Mouse (Mus musculus) ES-Bruce4 (cell line): ENCODE measurements at regions not wholly inside any gene's neighbourhood (a gene's known extent, or its start where the extent isn't known, plus 50 kb on each side); places are given as distances from the start of the nearest gene placed in this dataset.
A peak's percentile ranks its signal among the peaks of the same experiment; 100 is the strongest.

Experiments used
- H3K27ac ChIP-seq: 2 replicates; pipeline ENCODE4 v1.5.1; 2012; ENCODE audit warnings: low read length, inconsistent platforms; ENCODE audit not compliant: insufficient read depth
- H3K27me3 ChIP-seq: 2 replicates; pipeline ENCODE4 v1.6.1; 2012; ENCODE audit warnings: mild to moderate bottlenecking, low read length, inconsistent platforms; ENCODE audit not compliant: control insufficient read depth, poor library complexity, insufficient read depth, severe bottlenecking
- H3K36me3 ChIP-seq: 2 replicates; pipeline ENCODE4 v1.6.1; 2012; ENCODE audit warnings: inconsistent platforms, mild to moderate bottlenecking, low read length, moderate library complexity; ENCODE audit not compliant: control insufficient read depth, poor library complexity, insufficient read depth, severe bottlenecking
- H3K4me1 ChIP-seq: one replicate; pipeline ENCODE4 v1.8.1; 2011; ENCODE audit warnings: low read length; ENCODE audit not compliant: control insufficient read depth, insufficient read depth
- H3K4me3 ChIP-seq: 2 replicates; pipeline ENCODE4 v1.5.1; 2011; ENCODE audit warnings: low read depth, mild to moderate bottlenecking, low read length
- H3K9ac ChIP-seq: 2 replicates; pipeline ENCODE4 v1.6.1; 2012; ENCODE audit warnings: low read depth, mild to moderate bottlenecking, inconsistent platforms; ENCODE audit not compliant: poor library complexity, severe bottlenecking
- H3K9me3 ChIP-seq: replicated peaks from 2 replicates; pipeline ENCODE4 v1.6.1; 2012; ENCODE audit warnings: mild to moderate bottlenecking, low read length, inconsistent platforms; ENCODE audit not compliant: control insufficient read depth, poor library complexity, insufficient read depth, severe bottlenecking
- CTCF ChIP-seq: IDR thresholded peaks from one replicate; pipeline ENCODE4 v1.8.1; 2011; ENCODE audit warnings: low read depth, low read length
- EP300 ChIP-seq: IDR thresholded peaks from 2 replicates; pipeline ENCODE4 v1.6.1; 2011; ENCODE audit warnings: low read depth, low read length; ENCODE audit not compliant: insufficient read depth
- POLR2A ChIP-seq: IDR thresholded peaks from one replicate; pipeline ENCODE4 v1.8.1; 2011; ENCODE audit warnings: low read length; ENCODE audit not compliant: insufficient read depth

DNA sequence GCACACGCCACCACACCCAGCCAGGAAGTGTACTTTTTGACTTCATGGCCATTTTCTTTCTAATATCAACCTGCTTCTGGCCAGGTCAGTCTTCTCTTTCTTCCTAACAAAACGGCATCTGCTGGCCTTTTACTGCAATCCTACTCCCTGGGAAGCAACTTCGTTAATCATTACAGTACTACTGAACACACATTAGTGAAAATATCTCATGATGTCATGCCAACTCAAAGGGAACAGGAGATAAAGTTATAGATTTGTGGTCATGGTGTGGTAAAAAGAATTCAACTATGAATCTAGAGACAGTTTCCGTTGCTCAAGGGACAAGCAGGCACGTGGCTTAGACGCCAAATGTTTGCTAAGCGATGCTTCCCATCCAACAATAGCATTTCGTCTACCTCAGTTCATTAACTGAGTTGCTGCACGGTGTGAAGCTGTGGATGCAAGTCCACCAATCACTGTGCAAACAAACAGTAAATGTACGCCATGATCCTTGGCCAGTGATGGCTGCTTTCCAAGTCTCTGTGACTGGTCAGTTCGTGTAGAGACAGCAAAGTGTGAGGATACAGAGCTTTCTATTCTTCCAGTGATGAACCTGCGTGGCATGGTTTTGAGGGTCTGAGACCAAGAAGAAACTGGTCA, 55.7 kb upstream of the Frmd6 start:
- Histone ChIP-seq H3K9me3 (no peaks in the 10 kb centered on the region), H3K4me3 (no peak overlapping the region), H3K4me1 (peaks cover 2% of the 10 kb centered on the region), H3K36me3 (no peaks in the 10 kb centered on the region), H3K27ac (no peak overlapping the region), H3K9ac (no peak overlapping the region), H3K27me3 (no peaks in the 10 kb centered on the region)
- TF ChIP-seq EP300: no peak
- TF ChIP-seq CTCF: no peak
- TF ChIP-seq POLR2A: no peak

DNA sequence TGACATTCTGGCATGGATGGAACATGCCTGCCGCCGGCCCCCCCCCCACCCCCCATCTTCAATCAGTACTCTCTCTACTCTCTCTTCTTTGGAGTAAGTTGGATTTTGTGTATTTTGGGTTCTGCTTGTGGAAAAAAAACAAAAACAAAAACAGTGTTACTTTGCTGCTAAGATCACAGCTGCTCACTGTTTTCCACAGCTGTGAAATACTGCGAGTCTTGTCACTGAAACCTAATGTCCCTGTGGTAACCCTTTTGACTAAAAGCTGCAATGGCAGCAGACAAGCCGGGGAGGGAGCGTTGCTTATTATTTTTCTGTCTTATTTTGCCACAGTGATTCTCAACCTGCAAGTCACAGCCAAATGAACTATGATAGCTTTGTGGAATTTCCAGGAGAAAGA, 51.3 kb upstream of the Frmd6 start:
- H3K9me3 ChIP-seq: no peaks in the 10 kb centered on the region
- peaks cover 2% of the 10 kb centered on the region for H3K4me1 ChIP-seq
- no peaks in the 10 kb centered on the region for H3K27me3 ChIP-seq
- H3K9ac ChIP-seq: peak overlapping the region; percentile 35
- H3K36me3 ChIP-seq: no peaks in the 10 kb centered on the region
- TF ChIP-seq POLR2A (no peak), EP300 (no peak), CTCF (no peak)
- H3K4me3 ChIP-seq: no peak overlapping the region
- H3K27ac ChIP-seq: peak overlapping the region; percentile 86

- peaks cover 2% of the 10 kb centered on the region for H3K4me1 ChIP-seq
- no peaks in the 10 kb centered on the region for H3K36me3 ChIP-seq
- no peaks in the 10 kb centered on the region for H3K9me3 ChIP-seq
- no peak for TF ChIP-seq POLR2A
- peak; percentile 61; the same call in 1 of the 2 replicates for TF ChIP-seq EP300
- no peak for TF ChIP-seq CTCF
- H3K4me3 ChIP-seq: no peak overlapping the region
- peak overlapping the region; percentile 86 for H3K27ac ChIP-seq
- H3K27me3 ChIP-seq: no peaks in the 10 kb centered on the region
- H3K9ac ChIP-seq: no peak overlapping the region
Observed at GRCm38 (mm10) chr12:70774816-70775591, 50.3 kb upstream of the Frmd6 start.
